Mouse (Mus musculus): ENCODE data around the gene Tbck.

DNA sequence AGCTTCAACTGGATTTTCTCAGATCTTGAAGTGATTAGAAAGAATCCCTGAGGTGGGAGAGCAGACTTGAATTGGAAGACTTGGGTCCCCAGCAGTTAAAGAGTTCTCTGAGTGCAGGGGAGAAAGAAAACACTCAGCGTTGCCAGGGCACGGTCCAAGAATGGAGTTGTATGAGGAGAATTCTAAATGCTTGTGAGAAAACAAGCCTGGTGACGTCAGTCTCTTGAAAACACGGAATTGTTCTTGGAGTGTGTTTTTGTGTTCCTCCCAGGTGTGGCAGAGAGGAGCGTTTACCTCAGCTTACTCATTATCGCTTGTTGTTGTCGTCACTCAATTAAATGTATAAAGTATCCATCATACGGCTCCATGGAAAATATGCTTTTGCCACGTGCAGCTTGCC, 196.9 kb downstream of the Tbck start:
- no peak for TF ChIP-seq POLR2A (IDR thresholded peaks at IDR 0.05; ENCODE audit: low read depth, low read length)
- no peak for TF ChIP-seq CTCF (IDR thresholded peaks at IDR 0.05; ENCODE audit: borderline replicate concordance, insufficient read depth, low read length)

Data from embryonic fibroblast, embryonic 13.5 days (primary cell).